Mouse (Mus musculus) hindbrain, embryonic 16.5 days (tissue): ENCODE results near the gene Poc1a. TPM values are rescaled to one million over a fixed set of nuclear protein-coding genes. Genes with fewer than 3 reads are reported as not detected.

ENCODE experiments used
- ATAC-seq: fragments of 200-750 bp; cut with Nextera tagmentation; 2 replicates; pipeline ENCODE4 v1.8.0; 2017; ENCODE audit warnings: moderate TSS enrichment, moderate library complexity
- H3K27ac ChIP-seq: fragments of 300-500 bp; sonication (generic); 2 replicates; pipeline ENCODE4 v1.5.1; 2014; ENCODE audit warnings: low read depth, mild to moderate bottlenecking, control low read depth, low read length, moderate library complexity
- H3K27me3 ChIP-seq: fragments of 300-500 bp; sonication (generic); replicated peaks from 2 replicates; pipeline ENCODE4 v1.6.1; 2014; ENCODE audit warnings: low read length; ENCODE audit not compliant: control insufficient read depth, insufficient read depth
- H3K36me3 ChIP-seq: fragments of 300-500 bp; sonication (generic); 2 replicates; pipeline ENCODE4 v1.6.1; 2014; ENCODE audit warnings: mild to moderate bottlenecking, low read length, moderate library complexity, mixed read lengths; ENCODE audit not compliant: control insufficient read depth, insufficient read depth
- H3K4me1 ChIP-seq: fragments of 300-500 bp; sonication (generic); 2 replicates; pipeline ENCODE4 v1.6.1; 2014; ENCODE audit warnings: low read depth, low read length; ENCODE audit not compliant: control insufficient read depth, insufficient read depth
- H3K4me2 ChIP-seq: fragments of 300-500 bp; sonication (generic); 2 replicates; pipeline ENCODE4 v1.6.1; 2014; ENCODE audit warnings: mild to moderate bottlenecking, low read length, control low read depth, moderate library complexity
- H3K4me3 ChIP-seq: fragments of 300-500 bp; sonication (generic); 2 replicates; pipeline ENCODE4 v1.5.1; 2014; ENCODE audit warnings: mild to moderate bottlenecking, low read length, control low read depth, moderate library complexity
- H3K9ac ChIP-seq: fragments of 300-500 bp; sonication (generic); 2 replicates; pipeline ENCODE4 v1.6.1; 2014; ENCODE audit warnings: low read depth, mild to moderate bottlenecking, control low read depth, low read length, moderate library complexity
- H3K9me3 ChIP-seq: fragments of 300-500 bp; sonication (generic); 2 replicates; pipeline ENCODE4 v1.6.1; 2014; ENCODE audit warnings: mild to moderate bottlenecking, low read length, moderate library complexity; ENCODE audit not compliant: control insufficient read depth
- WGBS: fragments of 180-500 bp; shearing (Covaris S2); extraction: QIAGEN DNeasy Blood & Tissue Kit; methylation state at CpG from one replicate; pipeline ENCODE4 v1.1.7; 2014; 5-methylcytosine and 5-hydroxymethylcytosine counted together
- polyA plus RNA-seq: library from polyadenylated mRNA; unstranded; fragments of >200 nt; fragmentation: Nextera tagmentation; extraction: Ambion mirVana; gene quantifications from 2 replicates; pipeline ENCODE4 v1.2.1, GENCODE M21; 2015

Poc1a gene
- polyA plus RNA-seq, 1 experiment from 2014 or later: 8.9 TPM

DNA sequence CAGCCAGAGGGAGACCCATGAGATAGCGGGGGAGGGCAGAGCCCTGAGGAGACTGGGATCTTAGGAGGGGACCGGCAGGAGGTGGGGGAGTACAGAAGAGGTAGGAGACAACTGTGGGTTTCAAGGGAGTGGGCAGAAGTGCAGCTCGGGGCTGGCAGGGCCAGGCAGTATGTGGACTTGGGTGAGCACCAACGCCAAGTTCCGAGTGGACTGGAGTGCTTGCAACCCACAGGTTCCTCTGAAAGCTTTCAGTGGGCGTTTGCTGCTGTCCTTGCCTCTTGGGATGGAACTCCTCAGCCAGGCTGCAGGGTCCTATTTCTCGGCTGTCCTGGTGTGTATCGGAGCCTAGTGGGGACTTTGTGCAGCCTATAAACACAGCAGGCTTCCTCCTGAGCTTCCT, 9.0 kb downstream of the Poc1a start:
- 95% methylated on average over 7 of the region's 8 CpGs for WGBS
- H3K4me2 ChIP-seq: no peak overlapping the region

DNA sequence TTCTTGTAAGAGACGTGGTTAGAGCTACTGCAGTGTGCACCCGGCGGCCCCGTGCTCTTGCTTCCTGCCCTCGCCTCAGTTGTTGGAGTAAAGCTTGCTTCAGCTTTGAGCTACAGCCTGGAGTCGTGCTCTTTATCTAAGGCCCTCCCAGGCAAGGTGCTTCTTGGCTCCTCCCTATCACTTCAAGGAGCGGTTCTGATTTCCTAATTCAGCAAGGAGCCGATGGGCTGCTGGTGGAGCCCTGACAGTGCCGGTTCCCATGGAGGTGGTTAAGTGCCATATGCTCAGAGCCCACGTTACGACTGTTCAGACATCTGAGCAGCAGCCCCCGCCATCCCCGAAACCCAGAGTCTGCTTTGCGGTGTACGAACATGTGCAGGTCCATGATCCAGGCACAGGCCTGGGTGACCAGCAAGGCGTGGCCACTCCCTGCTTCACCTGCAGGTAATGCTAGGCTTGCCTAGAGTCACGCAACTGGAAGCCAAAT, 9.8 kb downstream of the Poc1a start:
- H3K27ac ChIP-seq: no peak overlapping the region
- no peak for ATAC-seq
- H3K4me3 ChIP-seq: no peak overlapping the region
- H3K4me2 ChIP-seq: no peak overlapping the region
- 90% methylated on average over 17 of the region's 17 CpGs for WGBS
- no peaks in the 10 kb centered on the region for H3K27me3 ChIP-seq
- H3K36me3 ChIP-seq: no peaks in the 10 kb centered on the region; the same call in 1 of the 2 replicates
- H3K9ac ChIP-seq: no peak overlapping the region
- no peaks in the 10 kb centered on the region for H3K4me1 ChIP-seq
- no peaks in the 10 kb centered on the region for H3K9me3 ChIP-seq

More for the DNA sequence above, 9.0 kb downstream of the Poc1a start:
- Histone ChIP-seq H3K36me3 (no peaks in the 10 kb centered on the region; the same call in 1 of the 2 replicates), H3K4me3 (no peak overlapping the region), H3K27me3 (no peaks in the 10 kb centered on the region), H3K9me3 (no peaks in the 10 kb centered on the region), H3K4me1 (no peaks in the 10 kb centered on the region), H3K9ac (no peak overlapping the region), H3K27ac (no peak overlapping the region)
- ATAC-seq: no peak

GRCm38 (mm10) chr9:106293569-106294156, 12.8 kb downstream of the Poc1a start:
- H3K4me3 ChIP-seq: no peak overlapping the region
- no peak overlapping the region for H3K27ac ChIP-seq
- 88% methylated on average over 14 of the region's 14 CpGs for WGBS
- H3K9me3 ChIP-seq: no peaks in the 10 kb centered on the region
- no peak overlapping the region for H3K9ac ChIP-seq
- H3K4me2 ChIP-seq: no peak overlapping the region
- no peaks in the 10 kb centered on the region for H3K27me3 ChIP-seq
- no peaks in the 10 kb centered on the region for H3K36me3 ChIP-seq
- no peak for ATAC-seq
- H3K4me1 ChIP-seq: no peaks in the 10 kb centered on the region

DNA sequence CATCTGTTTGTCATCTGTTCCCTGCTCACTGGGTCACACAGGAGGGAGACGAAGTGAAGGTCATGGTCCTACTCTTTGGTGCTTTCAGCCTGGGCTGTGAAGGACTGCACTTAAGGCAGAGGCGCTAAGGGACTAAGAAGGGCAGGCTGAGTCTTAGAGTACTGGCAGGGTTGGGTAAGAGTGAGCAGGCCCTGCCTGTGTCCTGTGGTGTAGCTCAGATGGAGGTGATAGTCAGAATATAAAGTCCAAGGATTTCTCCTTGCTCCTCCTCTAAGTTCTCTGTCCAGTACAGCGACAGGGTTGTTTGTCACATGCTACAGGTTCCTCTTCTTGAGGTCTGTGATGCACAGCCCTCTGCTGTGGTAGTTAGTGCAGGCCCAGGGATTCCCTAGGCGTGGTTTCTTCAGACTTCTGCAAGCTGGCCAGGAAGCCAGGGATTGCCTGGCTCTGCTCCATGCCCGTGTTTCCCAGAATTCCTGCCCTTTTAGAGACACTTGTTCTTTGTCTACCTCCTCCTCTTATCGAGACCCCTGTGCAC, 15.8 kb downstream of the Poc1a start:
- WGBS: 89% methylated on average over 6 of the region's 6 CpGs
- H3K27ac ChIP-seq: no peak overlapping the region
- ATAC-seq: no peak
- H3K36me3 ChIP-seq: no peaks in the 10 kb centered on the region
- no peaks in the 10 kb centered on the region for H3K9me3 ChIP-seq
- no peaks in the 10 kb centered on the region for H3K27me3 ChIP-seq
- no peak overlapping the region for H3K9ac ChIP-seq
- no peak overlapping the region for H3K4me2 ChIP-seq
- no peak overlapping the region for H3K4me3 ChIP-seq
- H3K4me1 ChIP-seq: no peaks in the 10 kb centered on the region

DNA sequence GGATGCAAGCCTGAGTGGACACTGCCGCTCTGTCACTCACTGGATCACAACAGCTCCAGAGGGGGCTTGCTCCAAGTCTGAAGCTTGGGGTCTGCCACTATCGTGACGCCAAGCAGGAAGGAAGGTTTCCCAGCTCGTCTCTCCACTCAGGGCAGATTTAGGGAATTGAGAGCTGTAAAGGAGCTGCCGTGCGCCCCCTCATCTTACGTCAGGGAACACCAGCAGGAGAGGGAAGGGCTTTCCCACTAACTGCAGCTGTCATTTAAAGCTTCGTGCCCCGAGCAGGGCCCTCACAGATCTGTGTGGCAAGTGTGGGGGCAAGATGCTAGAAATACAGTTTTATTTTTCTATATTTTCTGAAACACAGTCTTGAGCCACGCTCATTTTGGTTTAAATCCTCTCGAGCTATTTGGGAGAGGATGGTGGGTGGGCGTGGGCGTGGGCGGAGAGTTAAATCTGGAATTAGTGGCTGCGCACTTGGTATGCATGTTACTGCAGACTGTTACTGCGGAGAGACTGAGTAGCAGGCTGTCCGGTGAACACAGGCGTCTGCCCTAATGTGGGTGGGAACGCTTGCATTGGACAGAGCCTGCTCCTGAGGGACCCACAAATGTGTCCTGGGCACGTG, 19.4 kb downstream of the Poc1a start:
- H3K4me2 ChIP-seq: no peak overlapping the region
- H3K9me3 ChIP-seq: no peaks in the 10 kb centered on the region
- no peak overlapping the region for H3K27ac ChIP-seq
- H3K27me3 ChIP-seq: no peaks in the 10 kb centered on the region
- no peaks in the 10 kb centered on the region for H3K4me1 ChIP-seq
- no peaks in the 10 kb centered on the region for H3K36me3 ChIP-seq
- no peak overlapping the region for H3K9ac ChIP-seq
- no peak for ATAC-seq
- no peak overlapping the region for H3K4me3 ChIP-seq
- 80% methylated on average over 20 of the region's 20 CpGs for WGBS

- no peak for ATAC-seq
- Histone ChIP-seq H3K9ac (no peak overlapping the region), H3K36me3 (no peaks in the 10 kb centered on the region), H3K4me3 (no peak overlapping the region), H3K9me3 (no peaks in the 10 kb centered on the region), H3K27me3 (no peaks in the 10 kb centered on the region), H3K4me1 (no peaks in the 10 kb centered on the region), H3K27ac (no peak overlapping the region), H3K4me2 (no peak overlapping the region)
- WGBS: 89% methylated on average over 6 of the region's 6 CpGs
Observed at GRCm38 (mm10) chr9:106300949-106301348, 20.1 kb downstream of the Poc1a start.

- H3K4me1 ChIP-seq: no peaks in the 10 kb centered on the region
- H3K4me3 ChIP-seq: no peak overlapping the region
- H3K4me2 ChIP-seq: no peak overlapping the region
- ATAC-seq: no peak
- no peaks in the 10 kb centered on the region for H3K36me3 ChIP-seq
- 75% methylated on average over 11 of the region's 11 CpGs for WGBS
- no peak overlapping the region for H3K9ac ChIP-seq
- H3K27me3 ChIP-seq: no peaks in the 10 kb centered on the region
- H3K9me3 ChIP-seq: no peaks in the 10 kb centered on the region
- no peak overlapping the region for H3K27ac ChIP-seq
Observed at GRCm38 (mm10) chr9:106301446-106302080, 20.7 kb downstream of the Poc1a start.

DNA sequence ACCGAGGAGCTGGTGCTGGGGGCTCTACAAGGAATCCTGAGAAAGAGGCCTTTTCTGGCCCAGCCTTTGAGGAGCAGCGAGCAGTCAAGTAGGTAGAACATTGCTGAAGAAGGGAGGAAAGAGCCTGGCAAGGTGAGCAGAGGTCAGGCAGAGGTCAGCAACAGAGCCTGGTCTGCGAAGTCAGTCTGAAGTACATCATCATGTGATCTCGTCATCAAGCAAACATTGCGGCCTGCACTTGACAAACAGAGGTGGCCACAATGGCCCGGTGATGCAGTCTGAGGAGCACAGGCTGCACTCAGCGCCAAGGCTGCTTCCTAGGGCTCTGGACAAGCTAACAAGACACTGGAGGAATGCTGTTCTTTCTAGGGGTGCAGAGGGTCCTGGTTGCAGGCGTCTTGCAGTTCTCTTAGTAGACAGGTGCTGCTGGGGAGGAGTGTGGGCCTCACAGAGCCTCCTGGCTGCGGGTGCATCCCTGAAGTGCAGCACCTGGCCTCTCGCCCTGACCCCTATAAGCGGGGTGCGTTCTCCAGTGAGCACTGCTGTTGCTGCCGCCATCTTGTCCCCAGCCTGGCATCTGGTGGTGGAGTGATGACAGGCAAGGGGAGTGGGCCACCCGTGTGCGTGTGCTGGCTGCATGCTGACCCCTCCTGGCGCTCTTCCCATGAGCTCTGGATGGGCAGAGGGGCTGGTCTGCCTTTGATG, 21.7 kb downstream of the Poc1a start:
- Histone ChIP-seq H3K4me1 (no peaks in the 10 kb centered on the region), H3K9ac (no peak overlapping the region), H3K27ac (no peak overlapping the region), H3K9me3 (no peaks in the 10 kb centered on the region), H3K4me3 (no peak overlapping the region), H3K36me3 (no peaks in the 10 kb centered on the region), H3K27me3 (no peaks in the 10 kb centered on the region), H3K4me2 (no peak overlapping the region)
- ATAC-seq: no peak
- 83% methylated on average over 16 of the region's 16 CpGs for WGBS
